Mouse (Mus musculus): ENCODE results near the gene Mical1. TPM values are rescaled to one million over a fixed set of nuclear protein-coding genes. Genes with fewer than 3 reads are reported as not detected.
A peak's percentile ranks its signal among the peaks of the same experiment; 100 is the strongest.
"Not testable (repeated sequence)": the region's sequence is repeated elsewhere in the genome, so short reads cannot be mapped to it uniquely, and the experiment has no call there.

Mical1 gene
- polyA plus RNA-seq, 1 experiment = 130 TPM

- no peak for TF ChIP-seq CTCF (IDR thresholded peaks at IDR 0.05; ENCODE audit: extremely low read depth, insufficient read depth, insufficient read length, insufficient replicate concordance)
- TF ChIP-seq POLR2A (IDR thresholded peaks at IDR 0.05; ENCODE audit: low read depth, low read length) = no peak
- H3K27me3 ChIP-seq (ENCODE audit: control insufficient read depth, insufficient read depth, low read length) = no peaks in the 10 kb centered on the region
- peaks cover 20% of the 10 kb centered on the region for H3K36me3 ChIP-seq (ENCODE audit: control insufficient read depth, insufficient read depth, low read length)
- DNase-seq (ENCODE audit: low read depth in 1 of 2, low spot score in 2 of 2) = no peak
- no peaks in the 10 kb centered on the region; the same call in none of the 2 replicates for H3K4me1 ChIP-seq (ENCODE audit: control insufficient read depth, insufficient read depth, insufficient read length)
- peak overlapping the region; percentile 84; the same call in 1 of the 2 replicates for H3K4me3 ChIP-seq (ENCODE audit: extremely low read depth, insufficient read depth, insufficient read length)
- H3K27ac ChIP-seq (ENCODE audit: insufficient read depth, low read length) = no peak overlapping the region
- 2% methylated on average over 29 of the region's 29 CpGs for WGBS
These were observed 14.4 kb downstream of the Mical1 start for GRCm38 (mm10) chr10:41490518-41490873.

GRCm38 (mm10) chr10:41491111-41491510 lies 15.0 kb downstream of the Mical1 start:
- no peak for DNase-seq (ENCODE audit: low read depth in 1 of 2, low spot score in 2 of 2)
- TF ChIP-seq CTCF (IDR thresholded peaks at IDR 0.05; ENCODE audit: extremely low read depth, insufficient read depth, insufficient read length, insufficient replicate concordance) (no peak), POLR2A (IDR thresholded peaks at IDR 0.05; ENCODE audit: low read depth, low read length) (no peak)
- H3K4me3 ChIP-seq (ENCODE audit: extremely low read depth, insufficient read depth, insufficient read length) = no peak overlapping the region
- H3K27ac ChIP-seq (ENCODE audit: insufficient read depth, low read length) = no peak overlapping the region
- no peaks in the 10 kb centered on the region; the same call in none of the 2 replicates for H3K4me1 ChIP-seq (ENCODE audit: control insufficient read depth, insufficient read depth, insufficient read length)
- no peaks in the 10 kb centered on the region for H3K27me3 ChIP-seq (ENCODE audit: control insufficient read depth, insufficient read depth, low read length)
- 26% methylated on average over 4 of the region's 4 CpGs for WGBS
- H3K36me3 ChIP-seq (ENCODE audit: control insufficient read depth, insufficient read depth, low read length) = peaks cover 14% of the 10 kb centered on the region

GRCm38 (mm10) chr10:41500941-41501340 lies 24.8 kb downstream of the Mical1 start:
- TF ChIP-seq POLR2A (IDR thresholded peaks at IDR 0.05; ENCODE audit: low read depth, low read length) = no peak
- TF ChIP-seq CTCF (IDR thresholded peaks at IDR 0.05; ENCODE audit: extremely low read depth, insufficient read depth, insufficient read length, insufficient replicate concordance) = no peak
- no peaks in the 10 kb centered on the region for H3K27me3 ChIP-seq (ENCODE audit: control insufficient read depth, insufficient read depth, low read length)
- H3K27ac ChIP-seq (ENCODE audit: insufficient read depth, low read length) = no peak overlapping the region
- WGBS = 74% methylated on average over 4 of the region's 4 CpGs
- no peaks in the 10 kb centered on the region for H3K36me3 ChIP-seq (ENCODE audit: control insufficient read depth, insufficient read depth, low read length)
- no peak for DNase-seq (ENCODE audit: low read depth in 1 of 2, low spot score in 2 of 2)
- no peaks in the 10 kb centered on the region for H3K4me1 ChIP-seq (ENCODE audit: control insufficient read depth, insufficient read depth, insufficient read length)
- H3K4me3 ChIP-seq (ENCODE audit: extremely low read depth, insufficient read depth, insufficient read length) = no peak overlapping the region

- no peak for TF ChIP-seq POLR2A (IDR thresholded peaks at IDR 0.05; ENCODE audit: low read depth, low read length)
- TF ChIP-seq CTCF (IDR thresholded peaks at IDR 0.05; ENCODE audit: extremely low read depth, insufficient read depth, insufficient read length, insufficient replicate concordance) = no peak
These were observed 28.9 kb downstream of the Mical1 start for GRCm38 (mm10) chr10:41504996-41505395.

GRCm38 (mm10) chr10:41505446-41505845 lies 29.3 kb downstream of the Mical1 start:
- peak; percentile 41 to 53 for DNase-seq (ENCODE audit: low read depth in 1 of 2, low spot score in 2 of 2)
- not testable (repeated sequence) for H3K4me1 ChIP-seq (ENCODE audit: control insufficient read depth, insufficient read depth, insufficient read length)
- peak; percentile 76; the same call in 1 of the 2 replicates for TF ChIP-seq CTCF (IDR thresholded peaks at IDR 0.05; ENCODE audit: extremely low read depth, insufficient read depth, insufficient read length, insufficient replicate concordance)

More at GRCm38 (mm10) chr10:41504996-41505395, 28.9 kb downstream of the Mical1 start:
- H3K36me3 ChIP-seq (ENCODE audit: control insufficient read depth, insufficient read depth, low read length) = no peaks in the 10 kb centered on the region
- H3K4me1 ChIP-seq (ENCODE audit: control insufficient read depth, insufficient read depth, insufficient read length) = no peaks in the 10 kb centered on the region
- WGBS = 92% methylated on average over 1 of the region's 1 CpGs
- H3K4me3 ChIP-seq (ENCODE audit: extremely low read depth, insufficient read depth, insufficient read length) = no peak overlapping the region
- no peaks in the 10 kb centered on the region for H3K27me3 ChIP-seq (ENCODE audit: control insufficient read depth, insufficient read depth, low read length)
- H3K27ac ChIP-seq (ENCODE audit: insufficient read depth, low read length) = no peak overlapping the region
- no peak for DNase-seq (ENCODE audit: low read depth in 1 of 2, low spot score in 2 of 2)

GRCm38 (mm10) chr10:41509160-41509559 lies 33.0 kb downstream of the Mical1 start:
- Histone ChIP-seq H3K36me3 (ENCODE audit: control insufficient read depth, insufficient read depth, low read length) (no peaks in the 10 kb centered on the region), H3K27me3 (ENCODE audit: control insufficient read depth, insufficient read depth, low read length) (no peaks in the 10 kb centered on the region), H3K4me3 (ENCODE audit: extremely low read depth, insufficient read depth, insufficient read length) (no peak overlapping the region), H3K4me1 (ENCODE audit: control insufficient read depth, insufficient read depth, insufficient read length) (no peaks in the 10 kb centered on the region), H3K27ac (ENCODE audit: insufficient read depth, low read length) (no peak overlapping the region)
- TF ChIP-seq CTCF (IDR thresholded peaks at IDR 0.05; ENCODE audit: extremely low read depth, insufficient read depth, insufficient read length, insufficient replicate concordance) = peak; percentile 67; the same call in 1 of the 2 replicates
- TF ChIP-seq POLR2A (IDR thresholded peaks at IDR 0.05; ENCODE audit: low read depth, low read length) = no peak
- peak in 1 of 2 experiments; percentile 26 for DNase-seq (ENCODE audit: low read depth in 1 of 2, low spot score in 2 of 2)
- 74% methylated on average over 2 of the region's 2 CpGs for WGBS

More at GRCm38 (mm10) chr10:41505446-41505845, 29.3 kb downstream of the Mical1 start:
- H3K4me3 ChIP-seq (ENCODE audit: extremely low read depth, insufficient read depth, insufficient read length); H3K27ac ChIP-seq (ENCODE audit: insufficient read depth, low read length); H3K36me3 ChIP-seq (ENCODE audit: control insufficient read depth, insufficient read depth, low read length); H3K27me3 ChIP-seq (ENCODE audit: control insufficient read depth, insufficient read depth, low read length): not testable (repeated sequence)
- 4% methylated on average over 3 of the region's 3 CpGs for whole genome bisulfite sequencing

GRCm38 (mm10) chr10:41514301-41514700 lies 38.2 kb downstream of the Mical1 start:
- TF ChIP-seq POLR2A (IDR thresholded peaks at IDR 0.05; ENCODE audit: low read depth, low read length) = no peak
- TF ChIP-seq CTCF (IDR thresholded peaks at IDR 0.05; ENCODE audit: extremely low read depth, insufficient read depth, insufficient read length, insufficient replicate concordance) = no peak

More at GRCm38 (mm10) chr10:41514301-41514700, 38.2 kb downstream of the Mical1 start:
- Histone ChIP-seq H3K27me3 (ENCODE audit: control insufficient read depth, insufficient read depth, low read length) (no peaks in the 10 kb centered on the region), H3K4me3 (ENCODE audit: extremely low read depth, insufficient read depth, insufficient read length) (no peak overlapping the region), H3K36me3 (ENCODE audit: control insufficient read depth, insufficient read depth, low read length) (no peaks in the 10 kb centered on the region), H3K4me1 (ENCODE audit: control insufficient read depth, insufficient read depth, insufficient read length) (no peaks in the 10 kb centered on the region), H3K27ac (ENCODE audit: insufficient read depth, low read length) (no peak overlapping the region)
- DNase-seq (ENCODE audit: low read depth in 1 of 2, low spot score in 2 of 2) = no peak
- 82% methylated on average over 4 of the region's 4 CpGs for WGBS
